ENCODE assay signal across 8 mouse cellular contexts in the genomic region with DNA sequence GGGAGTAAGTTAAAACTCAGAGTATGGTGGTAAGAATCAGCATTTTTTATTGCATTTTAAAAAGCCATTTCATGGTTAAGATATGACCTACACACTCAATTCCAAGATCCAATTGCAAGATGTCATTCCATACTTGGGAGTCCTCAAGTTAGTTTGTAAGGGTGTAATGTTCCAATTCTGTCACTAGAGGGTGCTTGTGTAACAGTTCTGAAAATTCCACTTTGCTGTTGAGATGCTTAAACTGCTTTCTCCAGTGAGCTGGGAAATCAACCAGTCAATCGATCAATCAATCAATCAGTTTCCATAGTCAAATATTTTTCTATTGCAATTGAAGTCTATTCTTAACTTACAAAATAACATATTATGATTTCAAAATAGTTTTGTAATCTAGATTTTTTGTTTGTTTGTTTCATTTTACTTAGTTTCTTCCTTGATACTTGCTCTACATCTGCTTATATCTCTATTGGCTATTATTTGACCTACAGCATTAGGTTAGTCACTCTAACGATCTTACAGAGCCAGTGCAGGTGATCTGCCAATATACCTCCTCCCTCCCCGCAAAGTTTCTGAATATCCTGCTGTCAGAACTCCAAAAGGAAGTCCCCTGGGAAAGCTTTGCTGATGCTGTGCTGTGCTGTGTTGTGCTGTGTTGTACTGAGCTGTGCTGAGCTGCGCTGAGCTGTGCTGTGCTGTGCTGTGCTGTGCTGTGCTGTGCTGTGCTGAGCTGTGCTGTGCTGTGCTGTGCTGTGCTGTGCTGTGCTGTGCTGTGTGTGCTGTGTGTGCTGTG.
DNase-seq lines count a peak whose midpoint lies in the region; ATAC-seq lines count a peak whose summit lies in the region.

No protein-coding gene starts in this region.

- H3K27me3 ChIP-seq in kidney, embryonic 14.5 days (ENCODE audit: control insufficient read depth, insufficient read depth, low read length) = no peaks in the 10 kb centered on the region
- no peaks in the 10 kb centered on the region for H3K27me3 ChIP-seq in neural tube, embryonic 12.5 days (replicated peaks)

- H3K9me3 ChIP-seq in kidney, embryonic 14.5 days (ENCODE audit: control insufficient read depth, low read length) = no peaks in the 10 kb centered on the region
- H3K9me3 ChIP-seq in neural tube, embryonic 12.5 days = no peaks in the 10 kb centered on the region

- H3K27ac ChIP-seq in kidney, embryonic 14.5 days (ENCODE audit: low read depth, low read length) = no peak overlapping the region
- no peak overlapping the region for H3K27ac ChIP-seq in neural tube, embryonic 12.5 days

- H3K4me3 ChIP-seq in kidney, embryonic 14.5 days (ENCODE audit: low read length) = no peak overlapping the region
- H3K4me3 ChIP-seq in neural tube, embryonic 12.5 days = no peak overlapping the region

- H3K4me1 ChIP-seq in kidney, embryonic 14.5 days (ENCODE audit: control insufficient read depth, insufficient read depth, low read length) = no peaks in the 10 kb centered on the region
- 0 out of 2 replicates have a peak, but pooled peaks cover 3% of the 10 kb centered on the region for H3K4me1 ChIP-seq in neural tube, embryonic 12.5 days

- DNase-seq in kidney, postnatal 4 days = no peak
- peak; percentile 37 for DNase-seq in T-cell, adult 2 months (ENCODE audit: low spot score)
- DNase-seq in urinary bladder, postnatal 25 days (ENCODE audit: low spot score) = no peak
- DNase-seq in right cerebral cortex, postnatal 36 days (ENCODE audit: low spot score in 2 of 2) = no peak

- 57% methylated on average over 4 of the region's 4 CpGs for WGBS in kidney, embryonic 14.5 days
- 66% methylated on average over 4 of the region's 4 CpGs for whole genome bisulfite sequencing in neural tube, embryonic 12.5 days

- peak; percentile 72; the same call in 1 of the 2 replicates for ATAC-seq in kidney, embryonic 14.5 days (ENCODE audit: low FRiP score, low TSS enrichment)
- peak; percentile 82 for ATAC-seq in CD4-positive, CD25-positive, alpha-beta regulatory T cell, adult 4 months
- peak; percentile 38 to 73; a peak in 2 of 4 replicates for ATAC-seq in hematopoietic stem cell, adult 5-6 weeks (replicated peaks in 1 of 2; ENCODE audit: insufficient read depth in 1 of 2, low FRiP score in 2 of 2, low TSS enrichment in 1 of 2, low read depth in 1 of 2, poor library complexity in 2 of 2, severe bottlenecking in 2 of 2)
- ATAC-seq in neural tube, embryonic 12.5 days (ENCODE audit: low FRiP score, low read depth) = peak; percentile 52; the same call in 1 of the 2 replicates

- no peaks in the 10 kb centered on the region for H3K36me3 ChIP-seq in kidney, embryonic 14.5 days (ENCODE audit: control insufficient read depth, insufficient read depth, low read length)
- no peaks in the 10 kb centered on the region for H3K36me3 ChIP-seq in neural tube, embryonic 12.5 days

- no peak overlapping the region for H3K9ac ChIP-seq in kidney, embryonic 14.5 days (ENCODE audit: low read depth, low read length)
- H3K9ac ChIP-seq in neural tube, embryonic 12.5 days = no peak overlapping the region

- no peak overlapping the region for H3K4me2 ChIP-seq in kidney, embryonic 14.5 days (replicated peaks; ENCODE audit: low read depth, low read length)
- no peak overlapping the region for H3K4me2 ChIP-seq in neural tube, embryonic 12.5 days (replicated peaks)
